Comparison of ENCODE assay signal across 11 mouse cellular contexts in the genomic region with DNA sequence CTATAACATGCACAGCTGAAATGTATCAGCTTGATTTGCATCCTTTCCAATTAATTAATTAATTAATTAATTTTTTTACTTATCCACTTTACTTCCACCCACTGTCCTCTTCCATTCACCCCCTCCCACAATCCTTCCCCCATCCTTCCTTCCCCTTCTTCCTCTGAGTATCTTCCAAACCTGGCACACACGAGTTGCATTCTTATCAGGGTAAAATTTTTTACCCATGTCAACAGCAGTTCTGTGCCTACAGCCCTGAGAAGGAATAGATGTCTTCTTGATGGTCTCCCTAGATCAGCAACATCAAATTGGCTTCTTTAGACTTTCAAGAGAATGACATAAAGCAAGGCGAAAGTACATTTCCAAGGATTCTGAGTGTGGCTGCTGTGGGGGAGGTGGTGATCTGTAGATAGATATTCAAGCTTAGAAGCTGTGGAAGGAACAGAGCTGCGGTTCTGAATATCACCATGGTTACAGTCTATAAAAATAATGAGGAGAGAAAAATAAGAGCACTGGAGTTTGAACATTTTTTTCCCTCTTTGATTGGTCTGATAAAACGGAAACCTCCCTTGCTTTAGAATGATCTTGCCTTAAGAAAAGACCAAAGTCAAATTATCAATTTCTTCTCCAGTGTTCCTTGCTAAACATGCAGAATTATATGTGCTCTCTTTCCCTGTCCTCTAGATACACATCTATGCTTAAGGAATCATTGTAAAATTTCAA. TPM values are rescaled to one million over a fixed set of nuclear protein-coding genes. Genes with fewer than 3 reads are reported as not detected.
DNase-seq lines count a peak whose midpoint lies in the region; ATAC-seq lines count a peak whose summit lies in the region.
"Had no signal": no experiment of that assay in that cellular context is flagged by ENCODE, and none has a peak within 500 bp of the region (broad histone marks: within the 10 kb centered on the region; RNA-seq: fewer than 3 reads in every experiment).

No protein-coding gene starts in this region.

- H3K4me2 ChIP-seq in forebrain, embryonic 12.5 days = no peak overlapping the region
- no peak overlapping the region for H3K4me2 ChIP-seq in forebrain, embryonic 11.5 days (ENCODE audit: low read depth, low read length, severe bottlenecking)
- H3K4me2 ChIP-seq in neural tube, embryonic 14.5 days (ENCODE audit: low read depth, low read length) = no peak overlapping the region
- H3K4me2 ChIP-seq: liver, embryonic 15.5 days had no signal

- no peak overlapping the region for H3K4me3 ChIP-seq in forebrain, embryonic 12.5 days (replicated peaks)
- H3K4me3 ChIP-seq in forebrain, embryonic 11.5 days (ENCODE audit: low read depth, low read length) = no peak overlapping the region
- H3K4me3 ChIP-seq in neural tube, embryonic 14.5 days (ENCODE audit: low read depth, low read length) = no peak overlapping the region
- H3K4me3 ChIP-seq: liver, embryonic 15.5 days had no signal

- no peaks in the 10 kb centered on the region for H3K27me3 ChIP-seq in forebrain, embryonic 12.5 days
- no peaks in the 10 kb centered on the region for H3K27me3 ChIP-seq in forebrain, embryonic 11.5 days (ENCODE audit: control insufficient read depth, insufficient read depth, low read length)
- H3K27me3 ChIP-seq in neural tube, embryonic 14.5 days (ENCODE audit: control insufficient read depth, insufficient read depth, low read length) = no peaks in the 10 kb centered on the region
- H3K27me3 ChIP-seq: liver, embryonic 15.5 days had no signal

- peak overlapping the region; percentile 59; the same call in 1 of the 2 replicates for H3K27ac ChIP-seq in forebrain, embryonic 12.5 days
- no peak overlapping the region for H3K27ac ChIP-seq in forebrain, embryonic 11.5 days (ENCODE audit: low read depth, low read length)
- no peak overlapping the region for H3K27ac ChIP-seq in neural tube, embryonic 14.5 days (ENCODE audit: low read depth, low read length)
- H3K27ac ChIP-seq: liver, embryonic 15.5 days had no signal

- ATAC-seq in forebrain, embryonic 12.5 days (ENCODE audit: low FRiP score) = no peak; the same call in 1 of the 2 replicates
- no peak for ATAC-seq in forebrain, embryonic 11.5 days (replicated peaks; ENCODE audit: low FRiP score)
- ATAC-seq in neural tube, embryonic 14.5 days (ENCODE audit: low read depth) = peak; percentile 77
- ATAC-seq: inflammation-experienced regulatory T-cells, adult 6 months had no signal

- no peaks in the 10 kb centered on the region for H3K9me3 ChIP-seq in forebrain, embryonic 12.5 days
- no peaks in the 10 kb centered on the region for H3K9me3 ChIP-seq in forebrain, embryonic 11.5 days (ENCODE audit: control insufficient read depth, low read length)
- H3K9me3 ChIP-seq in neural tube, embryonic 14.5 days (ENCODE audit: control insufficient read depth, low read length) = no peaks in the 10 kb centered on the region
- H3K9me3 ChIP-seq: liver, embryonic 15.5 days had no signal

- 70% methylated on average over 4 of the region's 4 CpGs for WGBS in forebrain, embryonic 12.5 days
- 80% methylated on average over 4 of the region's 4 CpGs for WGBS in forebrain, embryonic 11.5 days
- 65% methylated on average over 4 of the region's 4 CpGs for WGBS in neural tube, embryonic 14.5 days

- no peak overlapping the region for H3K9ac ChIP-seq in forebrain, embryonic 12.5 days
- H3K9ac ChIP-seq in forebrain, embryonic 11.5 days (ENCODE audit: low read length) = no peak overlapping the region
- H3K9ac ChIP-seq in neural tube, embryonic 14.5 days (replicated peaks; ENCODE audit: low read depth, low read length) = no peak overlapping the region
- H3K9ac ChIP-seq: liver, embryonic 15.5 days had no signal

- H3K4me1 ChIP-seq in forebrain, embryonic 12.5 days = peaks cover 4% of the 10 kb centered on the region; the same call in 1 of the 2 replicates
- H3K4me1 ChIP-seq in forebrain, embryonic 11.5 days (replicated peaks; ENCODE audit: control insufficient read depth, insufficient read depth, low read length) = no peaks in the 10 kb centered on the region
- no peaks in the 10 kb centered on the region for H3K4me1 ChIP-seq in neural tube, embryonic 14.5 days (ENCODE audit: control insufficient read depth, insufficient read depth, low read length)
- H3K4me1 ChIP-seq: liver, embryonic 15.5 days had no signal

- no peak for DNase-seq in forebrain, embryonic 11.5 days (ENCODE audit: low spot score)
- DNase-seq in brain, embryonic 18.5 days (ENCODE audit: low read depth, low spot score) = peak; percentile 68
- peak; percentile 25 to 49 for DNase-seq in left cerebral cortex, adult 18-20 months (ENCODE audit: low spot score in 2 of 2)
- DNase-seq in lung, postnatal 14 days = no peak
- DNase-seq in adrenal gland, postnatal 25 days = no peak
- no peak for DNase-seq in cerebellum, postnatal 14 days

- H3K36me3 ChIP-seq in forebrain, embryonic 12.5 days (replicated peaks) = no peaks in the 10 kb centered on the region
- H3K36me3 ChIP-seq in forebrain, embryonic 11.5 days (ENCODE audit: control insufficient read depth, insufficient read depth, low read length) = no peaks in the 10 kb centered on the region
- H3K36me3 ChIP-seq in neural tube, embryonic 14.5 days (ENCODE audit: control insufficient read depth, insufficient read depth, low read length) = no peaks in the 10 kb centered on the region
- H3K36me3 ChIP-seq: liver, embryonic 15.5 days had no signal

RNA-seq across cellular contexts. Expression of gene Wdr17, which starts 22.8 kb away (rescaled TPM):
- polyA plus RNA-seq in forebrain, embryonic 12.5 days (2016; fragmentation: Nextera tagmentation; extraction: Ambion mirVana) = 6.8 and 7.2 TPM in 2 replicates
- polyA plus RNA-seq in forebrain, embryonic 11.5 days (2014; fragmentation: Nextera tagmentation; extraction: Ambion mirVana) = 2.7 and 6.6 TPM in 2 replicates
- 10 to 100 TPM; 37.3 to 39.4 TPM for total RNA-seq in left cerebral cortex, adult 18-20 months (2021)
- 10.2 and 15.1 TPM in 2 replicates for polyA plus RNA-seq in neural tube, embryonic 14.5 days (2014; fragmentation: Nextera tagmentation; extraction: Ambion mirVana)
- total RNA-seq in adrenal gland, postnatal 25 days (2021) = 0.24 TPM in 1 of 2 replicates, not detected in the other
- polyA plus RNA-seq: inflammation-experienced regulatory T-cells, adult 6 months; large intestine, adult 2 months; liver, embryonic 15.5 days had no signal

Comparison
In these comparisons a context has a peak if more than half of its experiments do, and no peak if none do; other contexts are left out.
1. DNase-seq: peak in brain, embryonic 18.5 days (single experiment) and left cerebral cortex, adult 18-20 months (2 of 2); none in forebrain, embryonic 11.5 days (single experiment), lung, postnatal 14 days (single experiment), adrenal gland, postnatal 25 days (single experiment) and cerebellum, postnatal 14 days (0 of 2).